Mouse (Mus musculus) liver, postnatal 0 days (tissue): Measurements from ENCODE around the gene Pde4d. TPM values are rescaled to one million over a fixed set of nuclear protein-coding genes. Genes with fewer than 3 reads are reported as not detected.

Experiments
- ATAC-seq: fragments of 200-750 bp; cut with Nextera tagmentation; 2 replicates; pipeline ENCODE4 v1.8.0; 2017; ENCODE audit warnings: mild to moderate bottlenecking, moderate library complexity
- DNase-seq: peaks from one replicate; pipeline ENCODE4 v3.0.0-alpha.2; 2016
- H3K27ac ChIP-seq: fragments of 300-500 bp; sonication (generic); 2 replicates; pipeline ENCODE4 v1.5.1; 2014; ENCODE audit warnings: antibody characterized with exemption, moderate library complexity, mild to moderate bottlenecking, low read depth
- H3K27me3 ChIP-seq: fragments of 300-500 bp; sonication (generic); 2 replicates; pipeline ENCODE4 v1.6.1; 2014; ENCODE audit warnings: low read length, control low read depth, mixed read lengths; ENCODE audit not compliant: insufficient read depth
- H3K36me3 ChIP-seq: fragments of 300-500 bp; sonication (generic); replicated peaks from 2 replicates; pipeline ENCODE4 v1.6.1; 2014; ENCODE audit warnings: mild to moderate bottlenecking, control low read depth, low read length, moderate library complexity, mixed read lengths; ENCODE audit not compliant: insufficient read depth
- H3K4me1 ChIP-seq: fragments of 300-500 bp; sonication (generic); 2 replicates; pipeline ENCODE4 v1.6.1; 2014; ENCODE audit warnings: antibody characterized with exemption, mild to moderate bottlenecking, control low read depth; ENCODE audit not compliant: insufficient read depth
- H3K4me2 ChIP-seq: fragments of 300-500 bp; sonication (generic); 2 replicates; pipeline ENCODE4 v1.6.1; 2014; ENCODE audit warnings: low read depth, mild to moderate bottlenecking, low read length, moderate library complexity, mixed read lengths
- H3K4me3 ChIP-seq: fragments of 300-500 bp; sonication (generic); 2 replicates; pipeline ENCODE4 v1.5.1; 2014; ENCODE audit warnings: low read depth, low read length
- H3K9ac ChIP-seq: fragments of 300-500 bp; sonication (generic); replicated peaks from 2 replicates; pipeline ENCODE4 v1.6.1; 2014; ENCODE audit warnings: mild to moderate bottlenecking, moderate library complexity
- H3K9me3 ChIP-seq: fragments of 300-500 bp; sonication (generic); 2 replicates; pipeline ENCODE4 v1.6.1; 2016; ENCODE audit warnings: mild to moderate bottlenecking, control low read depth, low read length, mixed read lengths
- CTCF ChIP-seq: sonication (generic); IDR thresholded peaks from 2 replicates; pipeline ENCODE4 v1.5.1; 2016; ENCODE audit warnings: antibody characterized with exemption, low read depth
- EP300 ChIP-seq: IDR thresholded peaks from 2 replicates; pipeline ENCODE4 v1.6.1; 2016; ENCODE audit warnings: antibody characterized with exemption, low read depth, mild to moderate bottlenecking
- WGBS: fragments of 180-500 bp; shearing (Covaris S2); extraction: QIAGEN DNeasy Blood & Tissue Kit; methylation state at CpG from one replicate; pipeline ENCODE4 v1.1.7; 2014; ENCODE audit not compliant: insufficient replicate concordance; 5-methylcytosine and 5-hydroxymethylcytosine counted together
- polyA plus RNA-seq: library from polyadenylated mRNA; unstranded; fragments of >200 nt; fragmentation: Nextera tagmentation; extraction: Ambion mirVana; gene quantifications from 2 replicates; pipeline ENCODE4 v1.2.1, GENCODE M21; 2015

Gene Pde4d
- polyA plus RNA-seq, 1 experiment from 2014 or later, result 6.1 TPM

DNA sequence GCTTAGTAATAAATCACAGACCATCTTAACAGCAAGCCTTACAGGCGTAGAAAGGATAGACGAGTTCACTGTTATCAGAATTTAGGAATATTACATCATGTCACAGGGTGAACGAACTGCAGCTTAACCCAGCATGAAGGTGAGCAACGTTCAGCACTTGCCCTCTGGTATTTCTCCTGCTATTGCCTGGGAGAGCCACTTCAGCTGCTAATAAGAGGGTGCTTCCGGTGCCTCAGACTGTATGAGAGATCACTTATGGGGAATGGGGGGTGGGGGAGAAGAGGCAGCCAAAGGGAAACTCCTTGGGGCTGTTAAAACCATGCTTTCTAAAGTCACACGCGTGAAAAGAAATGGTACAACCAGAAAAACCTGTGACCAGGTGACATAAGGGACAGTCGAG is 761.7 kb downstream of the Pde4d start:
- H3K4me3 ChIP-seq, result peak overlapping the region; percentile 37
- 47% methylated on average over 8 of the region's 8 CpGs for WGBS
- TF ChIP-seq CTCF (no peak), EP300 (no peak)
- no peaks in the 10 kb centered on the region for H3K27me3 ChIP-seq
- no peaks in the 10 kb centered on the region for H3K9me3 ChIP-seq
- 0 out of 2 replicates have a peak, but pooled peaks cover 4% of the 10 kb centered on the region for H3K4me1 ChIP-seq
- DNase-seq (no peak), ATAC-seq (no peak)
- H3K9ac ChIP-seq, result no peak overlapping the region
- no peak overlapping the region for H3K27ac ChIP-seq
- no peaks in the 10 kb centered on the region for H3K36me3 ChIP-seq
- peak overlapping the region; percentile 63 for H3K4me2 ChIP-seq

GRCm38 (mm10) chr13:109211941-109212487 is 762.3 kb downstream of the Pde4d start:
- 17% methylated on average over 16 of the region's 16 CpGs for WGBS
- no peak for DNase-seq

DNA sequence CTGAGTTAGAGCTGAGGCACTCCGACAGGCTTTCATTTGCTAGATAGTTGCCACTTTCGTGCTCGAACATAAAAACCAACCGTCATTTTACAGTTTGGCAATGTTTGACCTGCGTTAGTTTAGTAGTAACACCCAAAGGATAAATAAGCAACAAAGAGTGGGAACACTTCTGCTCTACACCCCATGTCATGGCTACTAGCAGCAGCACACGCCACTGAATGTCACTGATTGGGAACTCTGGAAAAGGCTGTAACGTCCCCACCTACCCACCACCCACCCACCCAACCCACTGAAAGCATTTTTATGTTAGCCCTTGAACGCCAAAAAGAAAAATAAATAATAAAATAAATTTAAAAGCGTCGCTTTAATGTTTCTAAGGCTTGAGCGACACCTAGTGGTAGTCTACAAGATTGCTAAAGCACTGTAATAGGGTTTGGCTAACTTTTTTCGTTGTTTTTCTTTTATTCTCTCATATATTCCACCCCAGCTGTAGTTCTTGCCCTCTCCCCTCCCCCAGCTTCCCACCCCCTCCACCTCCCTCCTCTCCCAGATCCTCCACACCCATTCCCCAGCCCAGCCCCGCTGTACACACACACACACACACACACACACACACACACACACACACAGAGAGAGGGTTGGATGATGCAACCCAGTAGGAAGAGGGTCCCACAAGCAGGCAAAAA is 763.2 kb downstream of the Pde4d start:
- Histone ChIP-seq H3K36me3 (no peaks in the 10 kb centered on the region), H3K4me1 (0 out of 2 replicates have a peak, but pooled peaks cover 4% of the 10 kb centered on the region), H3K9ac (no peak overlapping the region), H3K4me2 (peak overlapping the region; percentile 63), H3K4me3 (peak overlapping the region; percentile 37; the same call in 1 of the 2 replicates), H3K27me3 (no peaks in the 10 kb centered on the region), H3K27ac (no peak overlapping the region), H3K9me3 (no peaks in the 10 kb centered on the region)
- TF ChIP-seq CTCF, result peak; percentile 60
- TF ChIP-seq EP300, result no peak
- DNase-seq (no peak), ATAC-seq (peak; percentile 29; the same call in 1 of the 2 replicates)
- 20% methylated on average over 13 of the region's 13 CpGs for WGBS

More at GRCm38 (mm10) chr13:109211941-109212487, 762.3 kb downstream of the Pde4d start:
- H3K9me3 ChIP-seq, result no peaks in the 10 kb centered on the region
- H3K27ac ChIP-seq, result no peak overlapping the region
- H3K36me3 ChIP-seq, result no peaks in the 10 kb centered on the region
- peak overlapping the region; percentile 63 for H3K4me2 ChIP-seq
- no peak for TF ChIP-seq CTCF
- no peak for TF ChIP-seq EP300
- no peaks in the 10 kb centered on the region for H3K27me3 ChIP-seq
- no peak for ATAC-seq
- 0 out of 2 replicates have a peak, but pooled peaks cover 4% of the 10 kb centered on the region for H3K4me1 ChIP-seq
- H3K4me3 ChIP-seq, result peak overlapping the region; percentile 37
- H3K9ac ChIP-seq, result no peak overlapping the region

DNA sequence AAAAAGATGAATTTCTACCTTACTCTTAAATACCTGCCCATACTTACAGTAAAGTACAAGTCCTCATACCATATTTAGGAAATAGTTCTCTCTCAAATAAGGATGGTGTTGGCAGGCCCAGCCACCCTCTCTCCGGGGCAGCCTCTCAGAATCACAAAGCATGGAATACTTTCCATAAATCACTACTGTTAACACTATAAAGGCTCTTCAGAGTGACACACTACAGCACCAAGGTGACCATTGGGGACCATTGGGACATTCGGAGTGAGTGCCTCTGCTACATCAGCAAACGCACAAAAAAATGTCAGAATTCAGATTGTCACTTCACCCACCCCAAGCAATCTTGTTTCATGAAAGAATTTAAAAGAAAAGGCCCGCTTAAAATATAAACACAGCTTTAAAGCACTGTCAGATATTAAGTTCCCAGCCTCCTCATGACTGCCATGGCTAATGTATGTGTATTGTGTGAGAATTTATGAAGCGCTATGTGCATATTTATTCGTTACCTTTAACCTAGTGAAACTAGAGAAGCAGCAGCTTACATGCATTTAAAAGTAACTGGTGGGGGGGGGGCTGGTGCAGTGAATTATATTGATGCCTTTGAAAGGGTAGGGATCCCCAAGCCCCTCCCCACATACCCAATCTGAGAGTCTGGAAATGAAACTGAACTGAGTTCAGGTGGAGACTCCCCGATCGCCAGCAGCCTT is 769.4 kb downstream of the Pde4d start:
- H3K9me3 ChIP-seq, result no peaks in the 10 kb centered on the region
- no peak overlapping the region for H3K27ac ChIP-seq
- no peak overlapping the region for H3K4me2 ChIP-seq
- no peaks in the 10 kb centered on the region for H3K27me3 ChIP-seq
- 74% methylated on average over 8 of the region's 8 CpGs for WGBS
- H3K36me3 ChIP-seq, result no peaks in the 10 kb centered on the region
- ATAC-seq (no peak), DNase-seq (no peak)
- H3K4me1 ChIP-seq, result no peaks in the 10 kb centered on the region
- no peak overlapping the region for H3K4me3 ChIP-seq
- H3K9ac ChIP-seq, result no peak overlapping the region
- no peak for TF ChIP-seq CTCF
- no peak for TF ChIP-seq EP300

DNA sequence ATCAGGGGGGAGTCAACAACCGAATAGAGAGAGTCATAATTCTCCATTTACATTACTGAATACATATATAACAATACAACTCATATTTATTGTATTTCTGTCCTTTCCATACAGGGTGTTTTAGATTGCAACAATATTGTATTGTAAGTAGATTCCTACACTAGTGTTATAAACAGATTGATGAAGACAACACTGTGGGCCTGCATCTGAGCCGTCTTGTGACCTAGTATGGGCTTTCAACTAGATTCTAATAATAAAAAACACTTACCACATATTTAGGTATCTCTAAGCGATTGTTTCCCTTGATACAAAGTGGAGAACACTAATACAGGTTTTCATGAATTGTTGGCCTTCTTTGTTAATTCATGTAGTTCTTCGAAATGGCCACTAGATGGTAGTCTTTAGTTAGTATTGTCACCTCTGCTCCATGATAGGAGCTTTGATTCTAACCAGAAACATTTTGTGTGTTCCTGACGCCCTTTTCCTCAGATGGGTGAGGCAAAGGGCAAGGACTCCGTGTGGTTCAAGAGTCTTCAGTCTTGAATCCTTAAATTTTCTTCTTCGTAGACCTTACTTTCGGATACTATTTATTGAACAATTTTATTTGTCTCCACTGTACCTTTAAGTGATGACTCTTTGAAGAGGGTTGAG is 779.3 kb downstream of the Pde4d start:
- 20% methylated on average over 8 of the region's 8 CpGs for WGBS
- Histone ChIP-seq H3K4me1 (peaks cover 19% of the 10 kb centered on the region), H3K4me3 (peak overlapping the region; percentile 44)

More for the DNA sequence above, 779.3 kb downstream of the Pde4d start:
- H3K27me3 ChIP-seq, result no peaks in the 10 kb centered on the region
- no peak for TF ChIP-seq EP300
- TF ChIP-seq CTCF, result peak; percentile 80
- peak overlapping the region; percentile 34; the same call in 1 of the 2 replicates for H3K9ac ChIP-seq
- H3K27ac ChIP-seq, result no peak overlapping the region
- peak overlapping the region; percentile 75 for H3K4me2 ChIP-seq
- H3K36me3 ChIP-seq, result no peaks in the 10 kb centered on the region
- DNase-seq (peak; percentile 17), ATAC-seq (peak; percentile 40; the same call in 1 of the 2 replicates)
- no peaks in the 10 kb centered on the region for H3K9me3 ChIP-seq
